Mouse (Mus musculus) heart, adult 18-20 months (tissue): ENCODE measurements at regions not wholly inside any gene's neighbourhood (a gene's known extent, or its start where the extent isn't known, plus 50 kb on each side); places are given as distances from the start of the nearest gene placed in this dataset.

Source experiments
- DNase-seq, 2 experiments: peaks; one replicate each; pipeline ENCODE4 v3.0.0; 2021 to 2022; ENCODE audit warnings: mixed read lengths in 1 of 2

GRCm38 (mm10) chr5:75342599-75342998 is 190.5 kb downstream of the Pdgfra start:
- DNase-seq = no peak

- no peak for DNase-seq
These were observed 195.0 kb downstream of the Pdgfra start for GRCm38 (mm10) chr5:75346836-75347773.

GRCm38 (mm10) chr5:75347774-75348116 is 195.7 kb downstream of the Pdgfra start:
- peak in 1 of 2 experiments; percentile 2 for DNase-seq

- DNase-seq = no peak
These were observed 203.2 kb downstream of the Pdgfra start for GRCm38 (mm10) chr5:75355266-75355665.

- DNase-seq = no peak
These were observed 206.8 kb downstream of the Pdgfra start for GRCm38 (mm10) chr5:75358869-75359268.

GRCm38 (mm10) chr5:75363832-75364231 is 210.9 kb upstream of the Kit start:
- no peak for DNase-seq

GRCm38 (mm10) chr5:75367282-75367681 is 207.4 kb upstream of the Kit start:
- no peak for DNase-seq

GRCm38 (mm10) chr5:75368691-75369090 is 206.0 kb upstream of the Kit start:
- DNase-seq = no peak

GRCm38 (mm10) chr5:75372849-75373248 is 201.9 kb upstream of the Kit start:
- no peak for DNase-seq

GRCm38 (mm10) chr5:75377311-75378300 is 197.1 kb upstream of the Kit start:
- no peak for DNase-seq

GRCm38 (mm10) chr5:75378655-75379054 is 196.1 kb upstream of the Kit start:
- DNase-seq = no peak

GRCm38 (mm10) chr5:75380340-75380739 is 194.4 kb upstream of the Kit start:
- DNase-seq = no peak

- DNase-seq = no peak
These were observed 192.6 kb upstream of the Kit start for GRCm38 (mm10) chr5:75382138-75382537.

GRCm38 (mm10) chr5:75387886-75388454 is 186.7 kb upstream of the Kit start:
- no peak for DNase-seq

- DNase-seq = no peak
These were observed 185.9 kb upstream of the Kit start for GRCm38 (mm10) chr5:75388699-75389260.

- no peak for DNase-seq
These were observed 185.2 kb upstream of the Kit start for GRCm38 (mm10) chr5:75389433-75389971.

- no peak for DNase-seq
These were observed 175.9 kb upstream of the Kit start for GRCm38 (mm10) chr5:75398820-75399219.

GRCm38 (mm10) chr5:75401734-75402133 is 173.0 kb upstream of the Kit start:
- no peak for DNase-seq

- DNase-seq = no peak
These were observed 172.1 kb upstream of the Kit start for GRCm38 (mm10) chr5:75402631-75403030.

GRCm38 (mm10) chr5:75403531-75403930 is 171.2 kb upstream of the Kit start:
- no peak for DNase-seq

- DNase-seq = no peak
These were observed 170.0 kb upstream of the Kit start for GRCm38 (mm10) chr5:75404601-75405285.
